Mouse (Mus musculus): Measurements from ENCODE around the gene Rps6kc1.

GRCm38 (mm10) chr1:190930181-190930580, 18.6 kb upstream of the Rps6kc1 start:
- TF ChIP-seq CTCF (IDR thresholded peaks at IDR 0.05; ENCODE audit: low read depth, low read length) (no peak), EP300 (IDR thresholded peaks at IDR 0.05; ENCODE audit: insufficient read depth, low read depth, low read length) (no peak)
